Mouse (Mus musculus): ENCODE data around the gene Senp8. TPM values are rescaled to one million over a fixed set of nuclear protein-coding genes. Genes with fewer than 3 reads are reported as not detected.

The Senp8 gene
- polyA plus RNA-seq, 1 experiment from 2014 or later = 11.1 TPM

- no peak for ATAC-seq (ENCODE audit: low FRiP score, low read depth)
- H3K27ac ChIP-seq = no peak overlapping the region
- H3K27me3 ChIP-seq = no peaks in the 10 kb centered on the region
- H3K9ac ChIP-seq = no peak overlapping the region
- no peaks in the 10 kb centered on the region for H3K9me3 ChIP-seq
- no peak overlapping the region for H3K4me3 ChIP-seq
- WGBS = 58% methylated on average over 10 of the region's 10 CpGs
- H3K4me1 ChIP-seq = no peaks in the 10 kb centered on the region
- no peaks in the 10 kb centered on the region for H3K36me3 ChIP-seq
- no peak overlapping the region for H3K4me2 ChIP-seq (replicated peaks)
Measured at GRCm38 (mm10) chr9:59706850-59707825, 43.4 kb downstream of the Senp8 start.

GRCm38 (mm10) chr9:59703099-59703498, 47.4 kb downstream of the Senp8 start:
- no peak overlapping the region for H3K9ac ChIP-seq
- whole genome bisulfite sequencing = 52% methylated on average over 6 of the region's 6 CpGs
- ATAC-seq (ENCODE audit: low FRiP score, low read depth) = no peak
- H3K36me3 ChIP-seq = no peaks in the 10 kb centered on the region
- H3K4me2 ChIP-seq (replicated peaks) = no peak overlapping the region
- no peaks in the 10 kb centered on the region; the same call in 1 of the 2 replicates for H3K4me1 ChIP-seq
- no peaks in the 10 kb centered on the region for H3K9me3 ChIP-seq
- H3K27ac ChIP-seq = no peak overlapping the region
- no peak overlapping the region for H3K4me3 ChIP-seq
- H3K27me3 ChIP-seq = no peaks in the 10 kb centered on the region

DNA sequence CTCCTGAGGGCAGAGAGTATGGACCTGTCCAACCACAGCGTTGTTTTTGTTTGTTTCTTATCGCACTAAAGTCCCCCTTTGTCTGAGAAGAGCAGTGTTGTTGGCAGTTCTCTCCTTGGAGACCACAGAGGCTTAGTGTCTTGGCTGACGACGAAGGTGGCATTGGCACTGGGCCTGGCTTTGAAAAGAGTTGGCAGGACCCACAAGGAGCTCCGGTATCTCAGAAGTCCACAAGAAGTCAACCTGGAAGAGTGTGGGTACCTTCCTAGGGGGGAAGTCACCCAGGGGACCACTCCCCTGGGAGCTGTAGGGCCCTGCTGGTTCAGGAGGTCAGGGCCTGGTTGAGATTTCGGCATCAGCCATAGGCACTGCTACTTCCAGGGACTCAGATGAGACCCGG, 49.4 kb downstream of the Senp8 start:
- Histone ChIP-seq H3K4me1 (no peaks in the 10 kb centered on the region; the same call in 1 of the 2 replicates), H3K9ac (no peak overlapping the region), H3K4me2 (replicated peaks) (no peak overlapping the region), H3K27ac (no peak overlapping the region), H3K27me3 (no peaks in the 10 kb centered on the region), H3K4me3 (no peak overlapping the region), H3K9me3 (no peaks in the 10 kb centered on the region), H3K36me3 (no peaks in the 10 kb centered on the region)
- WGBS = 90% methylated on average over 7 of the region's 7 CpGs
- ATAC-seq (ENCODE audit: low FRiP score, low read depth) = no peak

GRCm38 (mm10) chr9:59696381-59696780, 54.1 kb downstream of the Senp8 start:
- Histone ChIP-seq H3K4me2 (replicated peaks) (no peak overlapping the region), H3K4me3 (no peak overlapping the region), H3K9me3 (no peaks in the 10 kb centered on the region), H3K27ac (no peak overlapping the region), H3K4me1 (peaks cover 30% of the 10 kb centered on the region), H3K27me3 (no peaks in the 10 kb centered on the region), H3K9ac (no peak overlapping the region), H3K36me3 (no peaks in the 10 kb centered on the region)
- no peak for ATAC-seq (ENCODE audit: low FRiP score, low read depth)
- WGBS = 81% methylated on average over 3 of the region's 3 CpGs

GRCm38 (mm10) chr9:59695451-59695813, 55.1 kb downstream of the Senp8 start:
- 35% methylated on average over 3 of the region's 3 CpGs for WGBS
- Histone ChIP-seq H3K4me1 (peaks cover 31% of the 10 kb centered on the region), H3K27ac (peak overlapping the region; percentile 33; the same call in 1 of the 2 replicates)

GRCm38 (mm10) chr9:59694571-59695450, 55.7 kb downstream of the Senp8 start:
- Histone ChIP-seq H3K9ac (no peak overlapping the region), H3K4me3 (no peak overlapping the region), H3K27me3 (no peaks in the 10 kb centered on the region), H3K36me3 (no peaks in the 10 kb centered on the region), H3K9me3 (no peaks in the 10 kb centered on the region), H3K27ac (peak overlapping the region; percentile 33; the same call in 1 of the 2 replicates), H3K4me1 (peaks cover 31% of the 10 kb centered on the region), H3K4me2 (replicated peaks) (no peak overlapping the region)
- ATAC-seq (ENCODE audit: low FRiP score, low read depth) = no peak
- 28% methylated on average over 16 of the region's 16 CpGs for WGBS

More at GRCm38 (mm10) chr9:59695451-59695813, 55.1 kb downstream of the Senp8 start:
- no peak overlapping the region for H3K4me3 ChIP-seq
- no peak overlapping the region for H3K9ac ChIP-seq
- H3K27me3 ChIP-seq = no peaks in the 10 kb centered on the region
- H3K36me3 ChIP-seq = no peaks in the 10 kb centered on the region
- no peak overlapping the region for H3K4me2 ChIP-seq (replicated peaks)
- no peak for ATAC-seq (ENCODE audit: low FRiP score, low read depth)
- no peaks in the 10 kb centered on the region for H3K9me3 ChIP-seq

DNA sequence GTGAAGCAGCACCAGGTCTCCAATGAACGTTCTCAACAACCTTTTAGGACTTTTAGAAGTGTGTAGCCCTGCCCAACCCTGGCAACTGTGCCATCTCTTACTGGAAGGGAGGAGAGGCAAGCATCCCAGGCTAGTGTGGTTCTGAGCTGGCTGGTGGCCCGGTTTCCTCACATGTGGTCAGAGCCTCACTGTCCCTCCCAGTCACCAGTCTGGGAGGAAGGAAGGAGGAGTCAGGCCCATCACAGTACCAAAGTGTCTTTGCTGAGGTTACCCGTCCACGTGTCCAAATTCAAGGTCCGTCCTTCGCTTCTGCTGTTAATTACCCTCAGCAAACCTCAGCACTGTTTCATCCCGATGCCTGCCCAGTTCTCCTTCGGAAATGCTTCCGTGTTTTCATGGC, 58.4 kb downstream of the Senp8 start:
- 21% methylated on average over 9 of the region's 9 CpGs for WGBS
- Histone ChIP-seq H3K4me1 (peaks cover 31% of the 10 kb centered on the region), H3K4me2 (replicated peaks) (peak overlapping the region; percentile 63), H3K4me3 (peak overlapping the region; percentile 36), H3K9ac (peak overlapping the region; percentile 55), H3K27ac (no peak overlapping the region; the same call in 1 of the 2 replicates), H3K27me3 (no peaks in the 10 kb centered on the region), H3K36me3 (no peaks in the 10 kb centered on the region), H3K9me3 (no peaks in the 10 kb centered on the region)
- ATAC-seq (ENCODE audit: low FRiP score, low read depth) = peak; percentile 22; the same call in 1 of the 2 replicates

GRCm38 (mm10) chr9:59691635-59692094, 58.8 kb downstream of the Senp8 start:
- Histone ChIP-seq H3K4me1 (peaks cover 31% of the 10 kb centered on the region), H3K36me3 (no peaks in the 10 kb centered on the region), H3K27me3 (no peaks in the 10 kb centered on the region), H3K9ac (peak overlapping the region; percentile 55), H3K4me3 (peak overlapping the region; percentile 36), H3K4me2 (replicated peaks) (peak overlapping the region; percentile 63), H3K9me3 (no peaks in the 10 kb centered on the region), H3K27ac (no peak overlapping the region; the same call in 1 of the 2 replicates)
- ATAC-seq (ENCODE audit: low FRiP score, low read depth) = peak; percentile 79
- WGBS = 4% methylated on average over 23 of the region's 23 CpGs

DNA sequence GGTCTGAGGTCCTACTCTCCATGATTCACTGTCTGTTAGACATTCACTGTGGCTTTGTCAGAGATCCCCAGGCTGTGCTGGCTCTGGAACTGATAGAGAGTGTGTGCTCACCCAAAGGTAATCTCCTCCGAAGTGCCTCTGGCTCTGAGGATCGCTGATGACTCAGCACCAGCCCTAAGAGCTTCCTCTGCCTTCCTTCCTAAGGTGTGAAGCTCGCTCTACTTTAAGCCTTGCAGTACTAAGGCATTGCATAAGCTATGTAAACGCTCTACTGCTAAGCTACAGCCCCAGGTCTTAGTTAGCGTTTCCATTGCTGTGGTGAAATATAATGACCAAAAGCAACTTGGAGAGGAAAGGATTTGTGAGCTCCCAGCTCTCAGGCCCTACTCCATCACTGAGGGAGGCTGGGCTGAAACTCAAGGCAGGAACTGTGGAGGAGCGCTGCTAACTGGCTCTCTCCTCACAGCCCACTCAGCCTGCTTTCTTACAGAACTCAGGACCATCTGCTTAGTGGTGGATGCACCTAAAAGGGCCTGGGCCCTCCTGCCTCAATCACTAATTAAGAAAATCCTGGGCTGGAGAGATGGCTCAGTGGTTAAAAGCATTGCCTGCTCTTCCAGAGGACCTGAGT, 63.0 kb downstream of the Senp8 start:
- no peak for ATAC-seq (ENCODE audit: low FRiP score, low read depth)
- 29% methylated on average over 6 of the region's 6 CpGs for WGBS
- no peak overlapping the region for H3K4me3 ChIP-seq

More for the DNA sequence above, 63.0 kb downstream of the Senp8 start:
- H3K27ac ChIP-seq = no peak overlapping the region
- no peak overlapping the region for H3K4me2 ChIP-seq (replicated peaks)
- H3K36me3 ChIP-seq = no peaks in the 10 kb centered on the region
- H3K9ac ChIP-seq = no peak overlapping the region
- no peaks in the 10 kb centered on the region for H3K27me3 ChIP-seq
- H3K9me3 ChIP-seq = no peaks in the 10 kb centered on the region
- peaks cover 12% of the 10 kb centered on the region for H3K4me1 ChIP-seq
